Mouse (Mus musculus): ENCODE results near the gene Exoc3. TPM values are rescaled to one million over a fixed set of nuclear protein-coding genes. Genes with fewer than 3 reads are reported as not detected.

Gene Exoc3
- polyA plus RNA-seq (2012; rRNA removed), result 32.9 and 34.1 TPM in 2 replicates

DNA sequence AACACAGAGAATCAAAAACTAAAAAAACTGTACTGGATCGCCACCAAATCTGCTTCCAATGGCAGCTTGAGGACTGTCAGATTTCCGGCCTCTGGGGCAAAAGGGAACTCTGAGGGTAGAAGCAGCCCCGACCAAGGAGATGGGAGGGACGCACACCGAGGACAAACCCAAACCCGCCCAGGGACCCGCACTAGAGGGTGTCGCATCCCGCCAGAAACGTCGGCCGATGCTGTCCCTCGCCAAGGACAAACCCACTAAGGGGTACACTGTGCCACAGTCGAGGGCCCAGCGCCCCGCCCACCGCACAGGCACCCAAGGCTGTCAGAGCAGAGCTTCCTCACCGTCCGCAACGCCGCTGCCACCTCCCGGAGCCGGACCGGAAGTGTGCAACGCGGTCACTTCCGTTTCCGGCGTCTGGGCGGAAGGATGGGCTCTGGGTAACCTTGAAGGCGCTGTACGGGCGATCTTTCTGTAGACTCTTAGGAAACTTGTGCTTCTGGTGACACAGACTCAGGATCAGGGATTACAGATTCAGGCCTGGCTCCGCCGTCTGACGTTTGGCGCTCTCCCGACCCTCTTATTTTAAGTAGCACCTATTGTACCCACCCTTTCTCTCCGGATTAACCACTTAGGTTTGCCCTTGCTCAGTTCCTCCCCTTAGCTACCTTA lies at the start of gene Exoc3:
Exoc3 (minus strand) TSS at position 416 of the 669 bp plus-strand sequence.

GRCm38 (mm10) chr13:74121141-74121602 lies 87.4 kb downstream of the Exoc3 start, which contains the start of gene Slc9a3:
Gene Slc9a3, plus strand, starts transcription at chr13:74121457.

Other genes starting within 250 kb of the Exoc3 start
- gene Zdhhc11, start 244.9 kb downstream of the Exoc3 start, polyA plus RNA-seq (2012; rRNA removed), result not detected in 2 replicates
- gene Tppp, start 199.3 kb downstream of the Exoc3 start, polyA plus RNA-seq (2012; rRNA removed), result 36.5 and 39.8 TPM in 2 replicates
- 2.0 and 2.5 TPM in 2 replicates for gene Cep72, start 146.4 kb downstream of the Exoc3 start, polyA plus RNA-seq (2012; rRNA removed)
- gene Slc9a3, start 87.3 kb downstream of the Exoc3 start, polyA plus RNA-seq (2012; rRNA removed), result 117 and 152 TPM in 2 replicates
- gene Ahrr, start 83.6 kb upstream of the Exoc3 start, polyA plus RNA-seq (2012; rRNA removed), result 1.0 and 2.5 TPM in 2 replicates
- gene Pdcd6, start 108.8 kb upstream of the Exoc3 start, polyA plus RNA-seq (2012; rRNA removed), result 72.8 and 84.9 TPM in 2 replicates
- 80.8 and 116 TPM in 2 replicates for gene Sdha, start 141.5 kb upstream of the Exoc3 start, polyA plus RNA-seq (2012; rRNA removed)
- 1.5 and 1.9 TPM in 2 replicates for gene Ccdc127, start 141.6 kb upstream of the Exoc3 start, polyA plus RNA-seq (2012; rRNA removed)
- 0.10 and 0.40 TPM in 2 replicates for gene Lrrc14b, start 155.3 kb upstream of the Exoc3 start, polyA plus RNA-seq (2012; rRNA removed)
- gene Zfp72, start 182.1 kb upstream of the Exoc3 start, polyA plus RNA-seq (2012; rRNA removed), result 0.10 and 0.13 TPM in 2 replicates
- gene Ftl1-ps1, start 191.0 kb upstream of the Exoc3 start, polyA plus RNA-seq (2012; rRNA removed), result 26.3 and 35.4 TPM in 2 replicates